Mouse (Mus musculus) MEL (cell line): ENCODE results near the gene Smug1.

Experiments used
- CTCF ChIP-seq, 3 experiments: IDR thresholded peaks in 2 of 3; conservative IDR thresholded peaks in 1 of 3; 2 replicates each; pipeline ENCODE4 v1.5.1; 2011 to 2012; ENCODE audit warnings: low read length in 3 of 3, low read depth in 2 of 3, mild to moderate bottlenecking in 2 of 3, improper control_type of control experiment in 1 of 3, inconsistent platforms in 1 of 3, mixed read lengths in 1 of 3, moderate library complexity in 1 of 3; ENCODE audit not compliant: control insufficient read depth in 1 of 3, insufficient read depth in 1 of 3, poor library complexity in 1 of 3, severe bottlenecking in 1 of 3
- E2F4 ChIP-seq: IDR thresholded peaks from 2 replicates; pipeline ENCODE4 v1.6.1; 2011; ENCODE audit warnings: low read depth, low read length, improper control_type of control experiment, borderline replicate concordance
- MXI1 ChIP-seq: IDR thresholded peaks from 2 replicates; pipeline ENCODE4 v1.6.1; 2011; ENCODE audit warnings: mild to moderate bottlenecking, low read depth, low read length, improper control_type of control experiment
- MYC ChIP-seq: IDR thresholded peaks from 2 replicates; pipeline ENCODE4 v1.6.1; 2011; ENCODE audit warnings: low read depth, mild to moderate bottlenecking, low read length, improper control_type of control experiment, moderate library complexity
- NRF1 ChIP-seq: IDR thresholded peaks from 2 replicates; pipeline ENCODE4 v1.6.1; 2014; ENCODE audit warnings: low read depth, mild to moderate bottlenecking, inconsistent platforms, low read length, improper control_type of control experiment, moderate library complexity; ENCODE audit not compliant: poor library complexity, insufficient read depth, severe bottlenecking
- POLR2A ChIP-seq, 2 experiments: IDR thresholded peaks; 2 replicates each; pipeline ENCODE4 v1.6.1; 2011 to 2012; ENCODE audit warnings: low read length in 2 of 2, mild to moderate bottlenecking in 2 of 2, control low read depth in 1 of 2, improper control_type of control experiment in 1 of 2, low read depth in 1 of 2, moderate library complexity in 1 of 2; ENCODE audit not compliant: control insufficient read depth in 1 of 2, insufficient read depth in 1 of 2, poor library complexity in 1 of 2
- TCF12 ChIP-seq: IDR thresholded peaks from 2 replicates; pipeline ENCODE4 v1.6.1; 2014; ENCODE audit warnings: low read depth, mild to moderate bottlenecking, inconsistent platforms, low read length, improper control_type of control experiment, moderate library complexity
- UBTF ChIP-seq: IDR thresholded peaks from 2 replicates; pipeline ENCODE4 v1.6.1; 2012; ENCODE audit warnings: low read depth, mild to moderate bottlenecking, inconsistent platforms, low read length, improper control_type of control experiment, moderate library complexity, borderline replicate concordance; ENCODE audit not compliant: insufficient read depth
- USF2 ChIP-seq, 2 experiments: IDR thresholded peaks; 2 replicates each; pipeline ENCODE4 v1.6.1; 2011 to 2012; ENCODE audit warnings: improper control_type of control experiment in 2 of 2, low read length in 2 of 2, borderline replicate concordance in 1 of 2, inconsistent platforms in 1 of 2, low read depth in 1 of 2, mild to moderate bottlenecking in 1 of 2; ENCODE audit not compliant: insufficient read depth in 1 of 2
- ZC3H11A ChIP-seq: IDR thresholded peaks from 2 replicates; pipeline ENCODE4 v1.6.1; 2012; ENCODE audit warnings: low read depth, mild to moderate bottlenecking, inconsistent platforms, low read length, improper control_type of control experiment
- ZNF384 ChIP-seq: IDR thresholded peaks from 2 replicates; pipeline ENCODE4 v1.6.1; 2012; ENCODE audit warnings: low read depth, mild to moderate bottlenecking, inconsistent platforms, low read length, improper control_type of control experiment

DNA sequence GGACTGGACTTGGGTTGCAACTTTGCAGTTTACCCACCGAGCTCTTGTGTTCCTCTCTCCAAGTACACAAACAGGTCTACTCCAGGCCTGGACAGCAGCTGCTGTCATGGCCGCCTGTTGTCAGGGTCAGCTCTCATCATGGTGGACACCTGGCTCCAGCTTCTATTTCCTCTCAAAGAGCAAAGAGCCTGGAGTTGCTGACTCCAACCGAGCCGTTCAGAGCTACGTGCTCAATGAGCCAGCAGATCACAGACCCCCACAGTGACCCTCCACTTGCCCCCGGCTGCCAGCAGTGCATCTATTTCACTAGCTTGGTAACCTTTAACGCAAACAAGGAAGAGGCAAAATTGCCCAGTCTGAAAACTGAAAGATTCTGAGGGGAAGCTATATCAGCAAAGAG, 23.2 kb upstream of the Smug1 start:
- TF ChIP-seq CTCF (IDR thresholded peaks at IDR 0.05 in 2 of 3, conservative IDR thresholded peaks at IDR 0.05 in 1 of 3; ENCODE audit: control insufficient read depth in 1 of 3, insufficient read depth in 1 of 3, low read depth in 2 of 3, low read length in 3 of 3, poor library complexity in 1 of 3, severe bottlenecking in 1 of 3) (no peak), MXI1 (no peak), UBTF (no peak), MYC (no peak), E2F4 (no peak), TCF12 (no peak), ZC3H11A (no peak), NRF1 (no peak), POLR2A (IDR thresholded peaks at IDR 0.05; ENCODE audit: control insufficient read depth in 1 of 2, insufficient read depth in 1 of 2, low read depth in 1 of 2, low read length in 2 of 2, poor library complexity in 1 of 2) (no peak), USF2 (IDR thresholded peaks at IDR 0.05; ENCODE audit: borderline replicate concordance in 1 of 2, insufficient read depth in 1 of 2, low read depth in 1 of 2, low read length in 2 of 2) (no peak), ZNF384 (no peak)
